Mouse (Mus musculus) spleen, adult 2 months (tissue): ENCODE measurements at regions not wholly inside any gene's neighbourhood (a gene's known extent, or its start where the extent isn't known, plus 50 kb on each side); places are given as distances from the start of the nearest gene placed in this dataset.

ENCODE experiments used
- DNase-seq, 2 experiments: peaks; one replicate each; pipeline versions ENCODE4 v3.0.0 to v3.0.0-alpha.2; 2012 to 2021; ENCODE audit warnings: low spot score in 2 of 2, low read depth in 1 of 2
- H3K27ac ChIP-seq: fragments of 200-500 bp; 2 replicates; pipeline ENCODE4 v1.5.1; 2012; ENCODE audit warnings: low read length, inconsistent platforms; ENCODE audit not compliant: insufficient read depth
- H3K27me3 ChIP-seq: fragments of 200-500 bp; 2 replicates; pipeline ENCODE4 v1.6.1; 2012; ENCODE audit warnings: mild to moderate bottlenecking, moderate library complexity, low read length, inconsistent platforms; ENCODE audit not compliant: control insufficient read depth, insufficient read depth
- H3K36me3 ChIP-seq: fragments of 200-500 bp; 2 replicates; pipeline ENCODE4 v1.6.1; 2012; ENCODE audit warnings: mild to moderate bottlenecking, low read length, inconsistent platforms; ENCODE audit not compliant: control insufficient read depth, insufficient read depth
- H3K4me1 ChIP-seq: fragments of 200-500 bp; 2 replicates; pipeline ENCODE4 v1.6.1; 2011; ENCODE audit warnings: inconsistent platforms; ENCODE audit not compliant: control insufficient read depth, insufficient read depth, insufficient read length
- H3K4me3 ChIP-seq: fragments of 200-500 bp; 2 replicates; pipeline ENCODE4 v1.5.1; 2011; ENCODE audit warnings: mild to moderate bottlenecking, inconsistent platforms; ENCODE audit not compliant: insufficient read depth, insufficient read length; ENCODE audit errors: extremely low read depth
- CTCF ChIP-seq: fragments of 200-500 bp; IDR thresholded peaks from 2 replicates; pipeline ENCODE4 v1.5.1; 2011; ENCODE audit warnings: mild to moderate bottlenecking, inconsistent platforms; ENCODE audit not compliant: insufficient read depth, insufficient read length, insufficient replicate concordance; ENCODE audit errors: extremely low read depth
- POLR2A ChIP-seq: fragments of 200-500 bp; IDR thresholded peaks from 2 replicates; pipeline ENCODE4 v1.6.1; 2011; ENCODE audit warnings: low read depth, low read length, inconsistent platforms
- WGBS: fragments of 180-500 bp; shearing (Covaris S2); methylation state at CpG from one replicate; pipeline ENCODE4 v1.1.7; 2018; 5-methylcytosine and 5-hydroxymethylcytosine counted together

DNA sequence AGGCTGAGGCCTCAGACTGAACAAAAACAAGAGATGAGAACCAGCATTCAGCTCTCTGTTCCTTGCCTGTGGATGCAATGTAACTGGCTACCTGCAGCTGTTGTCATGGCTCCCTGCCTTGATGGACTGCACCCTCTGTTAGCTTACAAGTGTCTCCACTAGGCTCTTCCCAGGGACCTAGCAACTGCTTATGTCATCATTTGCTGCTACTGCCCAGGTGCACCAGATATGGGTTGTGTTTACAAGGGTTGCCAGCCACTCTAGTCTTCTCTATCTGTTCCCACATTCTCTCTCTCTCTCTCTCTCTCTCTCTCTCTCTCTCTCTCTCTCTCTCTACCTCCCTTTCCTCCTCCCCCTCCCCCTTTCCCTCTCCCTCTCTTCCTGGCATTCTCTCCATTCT lies 126.4 kb downstream of the Matn1 start:
- TF ChIP-seq POLR2A, result no peak
- no peak for DNase-seq

DNA sequence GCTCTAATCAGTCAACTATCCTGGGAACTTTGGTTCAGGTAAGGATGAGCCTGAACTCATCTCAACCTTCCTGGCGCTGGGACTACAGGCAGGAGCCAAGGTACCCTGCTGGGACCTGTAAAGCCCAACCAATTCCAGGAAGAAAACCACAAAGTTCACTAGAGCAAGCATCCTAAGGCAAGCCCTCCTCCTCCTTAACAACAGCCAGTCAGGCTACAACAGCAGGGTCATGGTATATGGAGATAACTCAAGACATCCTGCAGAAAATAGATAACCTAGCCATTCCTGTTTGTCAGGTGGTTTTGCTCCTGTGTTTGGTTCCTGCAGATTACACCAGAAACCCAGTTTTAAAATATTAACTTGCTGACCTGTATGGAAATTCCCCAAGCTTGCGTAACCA lies 128.4 kb downstream of the Matn1 start:
- Histone ChIP-seq H3K4me3 (no peak overlapping the region), H3K27me3 (no peaks in the 10 kb centered on the region), H3K36me3 (no peaks in the 10 kb centered on the region), H3K4me1 (no peaks in the 10 kb centered on the region), H3K27ac (no peak overlapping the region)
- TF ChIP-seq POLR2A (no peak), CTCF (no peak)
- no peak for DNase-seq
- 88% methylated on average over 2 of the region's 2 CpGs for WGBS

More for the DNA sequence above, 126.4 kb downstream of the Matn1 start:
- Histone ChIP-seq H3K27me3 (no peaks in the 10 kb centered on the region), H3K27ac (no peak overlapping the region), H3K36me3 (no peaks in the 10 kb centered on the region), H3K4me3 (no peak overlapping the region), H3K4me1 (no peaks in the 10 kb centered on the region)

DNA sequence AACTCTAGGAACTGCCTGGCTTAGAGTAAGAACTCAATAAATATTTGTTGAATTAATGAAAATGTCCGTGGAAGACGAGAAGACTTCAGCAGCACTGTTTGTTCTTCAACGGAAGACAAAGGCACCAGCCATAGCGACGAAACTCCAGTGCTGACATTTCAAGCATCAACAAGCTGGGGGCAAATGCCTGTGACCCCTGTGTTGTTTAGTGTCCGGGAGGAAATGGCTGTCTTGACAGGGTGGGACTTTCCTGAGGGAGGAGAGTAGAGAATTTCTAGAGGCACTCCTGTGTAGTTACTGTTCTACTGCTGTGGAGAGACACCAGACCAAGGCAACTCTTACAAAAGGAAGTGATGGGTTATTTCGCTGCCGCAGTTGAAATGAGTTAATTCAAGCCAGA lies 129.2 kb downstream of the Matn1 start:
- Histone ChIP-seq H3K4me3 (no peak overlapping the region), H3K27ac (no peak overlapping the region), H3K27me3 (no peaks in the 10 kb centered on the region), H3K36me3 (no peaks in the 10 kb centered on the region), H3K4me1 (no peaks in the 10 kb centered on the region)
- DNase-seq, result no peak
- 52% methylated on average over 8 of the region's 8 CpGs for WGBS
- TF ChIP-seq CTCF (no peak), POLR2A (no peak)

DNA sequence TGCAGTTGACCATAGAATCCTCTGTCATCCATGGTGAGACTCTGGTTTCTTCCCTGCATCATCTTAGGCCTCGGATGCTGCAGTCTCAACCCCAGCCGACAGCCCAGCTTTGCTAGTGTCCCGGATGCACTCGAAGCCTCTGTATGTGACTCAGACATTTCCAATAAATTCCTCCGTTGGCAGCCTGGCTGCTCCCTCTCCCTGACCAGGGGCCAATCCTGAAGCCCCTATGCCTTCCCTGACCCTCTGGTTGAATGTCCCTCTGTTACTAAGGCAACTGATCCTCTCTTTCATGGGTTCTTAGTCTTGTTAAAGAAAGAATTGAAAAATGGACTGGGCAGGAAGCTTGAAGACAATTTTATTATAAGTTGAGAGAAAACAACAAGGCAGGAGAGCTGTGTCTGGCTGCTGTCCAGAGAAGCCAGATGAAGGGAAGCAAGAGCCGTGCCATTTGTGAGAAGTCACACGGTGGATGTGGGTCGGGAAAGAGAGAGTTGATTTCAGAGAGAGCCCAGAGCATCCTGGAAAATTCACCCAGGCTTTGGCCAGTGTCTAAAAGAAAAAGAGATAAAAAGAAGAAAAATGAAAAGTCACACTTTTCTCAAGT lies 131.2 kb downstream of the Matn1 start:
- TF ChIP-seq POLR2A (no peak), CTCF (no peak)
- no peaks in the 10 kb centered on the region for H3K4me1 ChIP-seq
- H3K4me3 ChIP-seq, result no peak overlapping the region
- 85% methylated on average over 8 of the region's 8 CpGs for WGBS
- H3K27me3 ChIP-seq, result no peaks in the 10 kb centered on the region
- no peak for DNase-seq
- no peaks in the 10 kb centered on the region for H3K36me3 ChIP-seq
- H3K27ac ChIP-seq, result no peak overlapping the region

DNA sequence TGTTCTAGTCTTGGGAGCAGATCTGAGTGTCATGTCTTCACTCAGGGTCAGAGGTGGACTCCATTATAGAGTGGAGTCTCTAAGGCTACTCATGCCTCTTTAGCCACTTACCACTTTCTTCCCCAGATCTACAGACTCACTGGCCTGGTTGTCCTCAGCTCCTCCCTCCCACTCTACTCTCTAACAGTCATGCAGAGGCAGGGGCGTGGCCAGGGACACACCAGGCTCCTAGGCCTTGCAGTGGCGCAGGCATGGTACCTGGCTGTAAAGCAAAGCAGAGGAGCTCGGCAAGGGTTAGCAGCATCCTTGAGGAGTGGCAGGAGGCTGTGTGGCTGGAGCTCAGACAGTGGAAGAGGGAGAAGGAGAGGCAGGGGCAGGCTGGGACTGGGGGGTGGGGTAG lies 132.4 kb downstream of the Matn1 start:
- WGBS, result 57% methylated on average over 3 of the region's 3 CpGs
- Histone ChIP-seq H3K27ac (no peak overlapping the region), H3K4me3 (no peak overlapping the region), H3K36me3 (no peaks in the 10 kb centered on the region), H3K4me1 (no peaks in the 10 kb centered on the region), H3K27me3 (no peaks in the 10 kb centered on the region)
- TF ChIP-seq POLR2A (no peak), CTCF (no peak)
- DNase-seq, result no peak

DNA sequence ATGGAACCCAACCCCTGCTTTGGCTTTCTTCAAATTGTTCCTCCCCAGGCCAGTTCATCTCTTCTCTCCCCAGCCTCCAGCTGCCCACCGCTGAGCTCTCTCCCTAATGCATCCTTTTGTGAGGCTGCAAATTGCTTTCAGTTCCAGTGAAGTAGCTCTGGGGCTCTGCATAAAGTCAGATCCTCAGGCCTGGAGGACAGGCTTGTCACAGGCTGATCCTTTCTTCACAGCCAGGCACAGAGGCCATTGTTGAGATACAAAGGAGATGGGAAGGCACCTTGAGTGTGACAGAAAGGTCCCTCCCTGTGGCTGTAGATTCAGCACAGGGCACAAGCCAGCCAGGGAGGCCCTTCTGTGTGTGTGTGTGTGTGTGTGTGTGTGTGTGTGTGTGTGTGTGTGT lies 135.9 kb downstream of the Matn1 start:
- WGBS, result 52% methylated on average over 1 of the region's 1 CpGs
- TF ChIP-seq POLR2A (no peak), CTCF (no peak)
- H3K27ac ChIP-seq, result no peak overlapping the region
- no peaks in the 10 kb centered on the region for H3K36me3 ChIP-seq
- H3K27me3 ChIP-seq, result no peaks in the 10 kb centered on the region
- no peaks in the 10 kb centered on the region for H3K4me1 ChIP-seq
- no peak for DNase-seq
- no peak overlapping the region for H3K4me3 ChIP-seq

DNA sequence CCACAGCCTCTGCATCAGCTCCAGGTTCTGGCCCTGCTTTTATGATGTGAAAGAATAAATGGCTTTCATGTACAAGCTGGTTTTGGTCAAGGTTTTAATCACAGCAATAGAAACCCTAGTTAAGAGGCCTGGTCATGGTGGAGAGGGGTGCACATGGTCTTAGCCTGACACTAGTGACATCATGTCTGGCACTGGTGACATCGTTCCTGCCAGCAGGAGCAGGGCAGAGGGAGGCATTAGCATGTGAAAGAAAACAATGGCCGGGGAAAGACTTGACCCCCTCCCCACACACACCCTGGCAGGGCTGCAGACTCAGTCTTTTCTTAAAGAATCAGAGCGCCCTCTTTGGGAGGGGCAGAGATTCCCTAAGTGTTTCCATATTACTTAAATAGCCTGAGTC lies 139.2 kb downstream of the Matn1 start:
- no peak overlapping the region for H3K4me3 ChIP-seq
- DNase-seq, result no peak
- no peak for TF ChIP-seq POLR2A
- TF ChIP-seq CTCF, result no peak
- no peaks in the 10 kb centered on the region for H3K27me3 ChIP-seq
- H3K36me3 ChIP-seq, result no peaks in the 10 kb centered on the region
- 70% methylated on average over 3 of the region's 3 CpGs for WGBS
- H3K4me1 ChIP-seq, result no peaks in the 10 kb centered on the region
- no peak overlapping the region for H3K27ac ChIP-seq
